Mouse (Mus musculus): ENCODE data around the gene Fbxl13.

GRCm38 (mm10) chr5:21565392-21566065 is 79.9 kb downstream of the Fbxl13 start:
- TF ChIP-seq POLR2A (IDR thresholded peaks at IDR 0.05; ENCODE audit: control insufficient read depth in 1 of 2, insufficient read depth in 1 of 2, low read depth in 1 of 2, low read length in 2 of 2, poor library complexity in 1 of 2) (no peak), GATA1 (IDR thresholded peaks at IDR 0.05; ENCODE audit: low read depth, low read length) (no peak), E2F4 (IDR thresholded peaks at IDR 0.05; ENCODE audit: borderline replicate concordance, low read depth, low read length) (no peak), TBP (IDR thresholded peaks at IDR 0.05; ENCODE audit: low read depth, low read length) (no peak), CTCF (IDR thresholded peaks at IDR 0.05 in 2 of 3, conservative IDR thresholded peaks at IDR 0.05 in 1 of 3; ENCODE audit: control insufficient read depth in 1 of 3, insufficient read depth in 1 of 3, low read depth in 2 of 3, low read length in 3 of 3, poor library complexity in 1 of 3, severe bottlenecking in 1 of 3) (no peak), KAT2A (conservative IDR thresholded peaks at IDR 0.05; ENCODE audit: low read depth, low read length) (no peak), TCF12 (IDR thresholded peaks at IDR 0.05; ENCODE audit: low read depth, low read length) (no peak), RAD21 (IDR thresholded peaks at IDR 0.05; ENCODE audit: low read depth, low read length) (no peak), NELFE (IDR thresholded peaks at IDR 0.05; ENCODE audit: low read depth, low read length) (no peak), POLR2AphosphoS5 (IDR thresholded peaks at IDR 0.05; ENCODE audit: borderline replicate concordance, low read depth, low read length) (no peak), ELF1 (IDR thresholded peaks at IDR 0.05; ENCODE audit: low read depth, low read length) (no peak)
